Mouse (Mus musculus) left cerebral cortex, postnatal 4 days (tissue): Measurements from ENCODE around the gene Gm21905. TPM values are rescaled to one million over a fixed set of nuclear protein-coding genes. Genes with fewer than 3 reads are reported as not detected.

Experiments
- total RNA-seq, 2 experiments: library from RNA; stranded (reverse); gene quantifications; 2 replicates each; pipeline ENCODE4 v1.2.3; 2021

Gene Gm21905
- total RNA-seq, 2 experiments from 2014 or later: not detected

Other genes starting within 250 kb of the Gm21905 start
- gene Atp8a1, start 99.0 kb downstream of the Gm21905 start, total RNA-seq: 100 to 1,000 TPM; 163 to 172 TPM
- gene Gm5108, start 4.8 kb downstream of the Gm21905 start, total RNA-seq: not detected
- gene Grxcr1, start 85.4 kb upstream of the Gm21905 start, total RNA-seq: not detected